Mouse (Mus musculus): Measurements from ENCODE around the gene Cacnb4. TPM values are rescaled to one million over a fixed set of nuclear protein-coding genes. Genes with fewer than 3 reads are reported as not detected.

Gene Cacnb4
- polyA plus RNA-seq, 1 experiment = 0.01 TPM

- Histone ChIP-seq H3K36me3 (ENCODE audit: control insufficient read depth, insufficient read depth) (no peaks in the 10 kb centered on the region), H3K4me2 (ENCODE audit: low read depth) (no peak overlapping the region), H3K4me3 (no peak overlapping the region), H3K79me2 (ENCODE audit: control insufficient read depth, insufficient read depth) (no peaks in the 10 kb centered on the region), H3K27me3 (ENCODE audit: control insufficient read depth, insufficient read depth, insufficient read length) (no peaks in the 10 kb centered on the region), H3ac (ENCODE audit: control insufficient read depth, insufficient read length) (no peak overlapping the region)
- TF ChIP-seq MYOG (IDR thresholded peaks at IDR 0.05; ENCODE audit: control insufficient read depth in 1 of 3, insufficient read depth in 1 of 3, insufficient read length in 2 of 3, low read depth in 2 of 3) = no peak
- TF ChIP-seq MYOD1 (IDR thresholded peaks at IDR 0.05; ENCODE audit: control insufficient read depth in 1 of 3, insufficient read length in 2 of 3, low read depth in 2 of 3) = no peak
- no peak for TF ChIP-seq TCF12 (IDR thresholded peaks at IDR 0.05; ENCODE audit: insufficient read depth, poor library complexity, severe bottlenecking)
- no peak for TF ChIP-seq SRF (IDR thresholded peaks at IDR 0.05; ENCODE audit: control insufficient read depth, insufficient read length, low read depth)
- TF ChIP-seq POLR2AphosphoS2 (IDR thresholded peaks at IDR 0.05; ENCODE audit: insufficient read length, low read depth) = no peak
- TF ChIP-seq POLR2A (IDR thresholded peaks at IDR 0.05; ENCODE audit: insufficient read length, low read depth) = no peak
- no peak for TF ChIP-seq REST (IDR thresholded peaks at IDR 0.05; ENCODE audit: insufficient read depth, insufficient read length)
- TF ChIP-seq MAX (IDR thresholded peaks at IDR 0.05; ENCODE audit: low read depth) = no peak
- no peak for TF ChIP-seq USF1 (IDR thresholded peaks at IDR 0.05; ENCODE audit: low read depth)
- TF ChIP-seq TCF3 (IDR thresholded peaks at IDR 0.05; ENCODE audit: insufficient read length, low read depth) = no peak
- TF ChIP-seq CEBPB (IDR thresholded peaks at IDR 0.05; ENCODE audit: insufficient read depth, poor library complexity, severe bottlenecking) = no peak
- no peak for TF ChIP-seq E2F4 (IDR thresholded peaks at IDR 0.05; ENCODE audit: insufficient read depth)
Measured at GRCm38 (mm10) chr2:52571339-52571968, 105.2 kb downstream of the Cacnb4 start.

DNA sequence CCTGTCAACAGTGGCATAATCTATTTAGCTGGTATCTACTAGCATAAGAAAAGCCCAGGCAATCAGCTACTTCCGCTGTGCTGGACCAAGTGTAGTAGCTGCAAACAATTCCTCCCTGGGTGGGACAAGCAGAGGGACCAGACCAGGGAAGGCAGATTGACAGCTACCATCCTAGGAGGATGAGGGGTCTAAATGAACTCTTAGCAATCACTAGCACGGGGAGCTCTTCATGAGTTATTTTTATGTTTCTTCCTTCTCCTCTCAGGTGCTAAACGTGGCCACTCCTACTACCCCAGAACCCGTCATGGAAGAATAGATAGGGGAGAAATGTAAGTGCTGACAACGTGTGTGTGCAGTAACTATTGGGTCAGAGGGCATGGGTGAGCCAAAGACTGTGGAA is 105.8 kb downstream of the Cacnb4 start:
- H3K4me2 ChIP-seq (ENCODE audit: low read depth) = no peak overlapping the region

DNA sequence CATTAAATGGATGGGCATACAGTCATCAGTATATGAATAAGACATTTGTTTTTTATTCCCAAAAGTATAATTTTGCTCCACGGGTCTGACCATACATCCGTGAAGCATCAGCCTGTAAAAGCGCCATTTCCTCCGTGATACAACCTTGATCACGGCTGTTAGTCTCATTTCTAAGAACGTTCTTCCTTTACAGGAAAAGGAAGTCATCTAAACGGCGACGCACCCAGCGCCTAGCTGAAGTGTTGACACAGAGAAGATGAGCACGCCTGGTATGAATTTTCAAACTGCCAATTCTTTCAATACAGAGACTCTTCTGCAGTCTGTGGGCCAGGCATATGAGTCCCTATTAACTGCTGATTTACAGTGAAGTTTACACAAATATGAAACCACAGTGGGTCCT is 106.5 kb downstream of the Cacnb4 start:
- H3K4me3 ChIP-seq = no peak overlapping the region
- no peaks in the 10 kb centered on the region for H3K27me3 ChIP-seq (ENCODE audit: control insufficient read depth, insufficient read depth, insufficient read length)
- H3ac ChIP-seq (ENCODE audit: control insufficient read depth, insufficient read length) = no peak overlapping the region
- no peak overlapping the region for H3K4me2 ChIP-seq (ENCODE audit: low read depth)
- TF ChIP-seq CEBPB (IDR thresholded peaks at IDR 0.05; ENCODE audit: insufficient read depth, poor library complexity, severe bottlenecking) = no peak
- TF ChIP-seq REST (IDR thresholded peaks at IDR 0.05; ENCODE audit: insufficient read depth, insufficient read length) = no peak
- no peak for TF ChIP-seq TCF12 (IDR thresholded peaks at IDR 0.05; ENCODE audit: insufficient read depth, poor library complexity, severe bottlenecking)
- TF ChIP-seq USF1 (IDR thresholded peaks at IDR 0.05; ENCODE audit: low read depth) = no peak
- TF ChIP-seq E2F4 (IDR thresholded peaks at IDR 0.05; ENCODE audit: insufficient read depth) = no peak
- TF ChIP-seq POLR2A (IDR thresholded peaks at IDR 0.05; ENCODE audit: insufficient read length, low read depth) = no peak
- no peak for TF ChIP-seq MAX (IDR thresholded peaks at IDR 0.05; ENCODE audit: low read depth)
- TF ChIP-seq POLR2AphosphoS2 (IDR thresholded peaks at IDR 0.05; ENCODE audit: insufficient read length, low read depth) = no peak
- TF ChIP-seq MYOG (IDR thresholded peaks at IDR 0.05; ENCODE audit: control insufficient read depth in 1 of 3, insufficient read depth in 1 of 3, insufficient read length in 2 of 3, low read depth in 2 of 3) = no peak
- no peak for TF ChIP-seq TCF3 (IDR thresholded peaks at IDR 0.05; ENCODE audit: insufficient read length, low read depth)
- TF ChIP-seq MYOD1 (IDR thresholded peaks at IDR 0.05; ENCODE audit: control insufficient read depth in 1 of 3, insufficient read length in 2 of 3, low read depth in 2 of 3) = no peak
- no peak for TF ChIP-seq SRF (IDR thresholded peaks at IDR 0.05; ENCODE audit: control insufficient read depth, insufficient read length, low read depth)
- H3K36me3 ChIP-seq (ENCODE audit: control insufficient read depth, insufficient read depth) = no peaks in the 10 kb centered on the region
- H3K79me2 ChIP-seq (ENCODE audit: control insufficient read depth, insufficient read depth) = no peaks in the 10 kb centered on the region

More for the DNA sequence above, 105.8 kb downstream of the Cacnb4 start:
- Histone ChIP-seq H3K4me3 (no peak overlapping the region), H3K36me3 (ENCODE audit: control insufficient read depth, insufficient read depth) (no peaks in the 10 kb centered on the region), H3K27me3 (ENCODE audit: control insufficient read depth, insufficient read depth, insufficient read length) (no peaks in the 10 kb centered on the region), H3ac (ENCODE audit: control insufficient read depth, insufficient read length) (no peak overlapping the region), H3K79me2 (ENCODE audit: control insufficient read depth, insufficient read depth) (no peaks in the 10 kb centered on the region)
- TF ChIP-seq REST (IDR thresholded peaks at IDR 0.05; ENCODE audit: insufficient read depth, insufficient read length) = no peak
- TF ChIP-seq MYOD1 (IDR thresholded peaks at IDR 0.05; ENCODE audit: control insufficient read depth in 1 of 3, insufficient read length in 2 of 3, low read depth in 2 of 3) = no peak
- no peak for TF ChIP-seq TCF12 (IDR thresholded peaks at IDR 0.05; ENCODE audit: insufficient read depth, poor library complexity, severe bottlenecking)
- TF ChIP-seq USF1 (IDR thresholded peaks at IDR 0.05; ENCODE audit: low read depth) = no peak
- no peak for TF ChIP-seq CEBPB (IDR thresholded peaks at IDR 0.05; ENCODE audit: insufficient read depth, poor library complexity, severe bottlenecking)
- TF ChIP-seq MAX (IDR thresholded peaks at IDR 0.05; ENCODE audit: low read depth) = no peak
- TF ChIP-seq POLR2A (IDR thresholded peaks at IDR 0.05; ENCODE audit: insufficient read length, low read depth) = no peak
- no peak for TF ChIP-seq E2F4 (IDR thresholded peaks at IDR 0.05; ENCODE audit: insufficient read depth)
- TF ChIP-seq TCF3 (IDR thresholded peaks at IDR 0.05; ENCODE audit: insufficient read length, low read depth) = no peak
- TF ChIP-seq SRF (IDR thresholded peaks at IDR 0.05; ENCODE audit: control insufficient read depth, insufficient read length, low read depth) = no peak
- no peak for TF ChIP-seq MYOG (IDR thresholded peaks at IDR 0.05; ENCODE audit: control insufficient read depth in 1 of 3, insufficient read depth in 1 of 3, insufficient read length in 2 of 3, low read depth in 2 of 3)
- TF ChIP-seq POLR2AphosphoS2 (IDR thresholded peaks at IDR 0.05; ENCODE audit: insufficient read length, low read depth) = no peak

DNA sequence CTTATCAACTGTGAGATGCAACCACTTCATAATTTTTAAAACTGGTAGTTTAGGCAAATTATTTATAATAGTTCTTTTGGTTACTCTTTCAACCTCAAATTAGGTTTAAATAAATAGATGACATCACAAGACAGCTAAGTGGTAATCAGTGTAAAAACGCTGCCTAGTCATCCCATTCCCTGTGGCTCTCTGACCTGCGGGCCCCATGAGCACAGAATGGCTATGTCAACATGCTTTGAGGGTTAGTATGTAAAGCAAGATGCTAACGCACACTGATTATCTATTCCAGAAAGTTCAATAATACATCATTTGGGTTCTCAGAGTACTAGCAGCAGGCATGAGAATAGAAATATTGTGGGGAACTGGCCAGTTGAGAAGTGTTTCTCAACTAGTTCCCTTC is 108.5 kb downstream of the Cacnb4 start:
- TF ChIP-seq POLR2AphosphoS2 (IDR thresholded peaks at IDR 0.05; ENCODE audit: insufficient read length, low read depth) = no peak
- no peak for TF ChIP-seq MAX (IDR thresholded peaks at IDR 0.05; ENCODE audit: low read depth)
- no peak for TF ChIP-seq MYOG (IDR thresholded peaks at IDR 0.05; ENCODE audit: control insufficient read depth in 1 of 3, insufficient read depth in 1 of 3, insufficient read length in 2 of 3, low read depth in 2 of 3)
- no peak for TF ChIP-seq TCF3 (IDR thresholded peaks at IDR 0.05; ENCODE audit: insufficient read length, low read depth)
- no peak for TF ChIP-seq E2F4 (IDR thresholded peaks at IDR 0.05; ENCODE audit: insufficient read depth)
- no peak for TF ChIP-seq POLR2A (IDR thresholded peaks at IDR 0.05; ENCODE audit: insufficient read length, low read depth)
- no peak for TF ChIP-seq USF1 (IDR thresholded peaks at IDR 0.05; ENCODE audit: low read depth)
- no peak for TF ChIP-seq SRF (IDR thresholded peaks at IDR 0.05; ENCODE audit: control insufficient read depth, insufficient read length, low read depth)
- H3K4me3 ChIP-seq = no peak overlapping the region
- H3K27me3 ChIP-seq (ENCODE audit: control insufficient read depth, insufficient read depth, insufficient read length) = no peaks in the 10 kb centered on the region
- H3K4me2 ChIP-seq (ENCODE audit: low read depth) = no peak overlapping the region
- H3K36me3 ChIP-seq (ENCODE audit: control insufficient read depth, insufficient read depth) = no peaks in the 10 kb centered on the region
- no peaks in the 10 kb centered on the region for H3K79me2 ChIP-seq (ENCODE audit: control insufficient read depth, insufficient read depth)
- H3ac ChIP-seq (ENCODE audit: control insufficient read depth, insufficient read length) = no peak overlapping the region

Measured in myocyte (in vitro differentiated cells).